ENCODE assay signal across 28 mouse cellular contexts in the genomic region with DNA sequence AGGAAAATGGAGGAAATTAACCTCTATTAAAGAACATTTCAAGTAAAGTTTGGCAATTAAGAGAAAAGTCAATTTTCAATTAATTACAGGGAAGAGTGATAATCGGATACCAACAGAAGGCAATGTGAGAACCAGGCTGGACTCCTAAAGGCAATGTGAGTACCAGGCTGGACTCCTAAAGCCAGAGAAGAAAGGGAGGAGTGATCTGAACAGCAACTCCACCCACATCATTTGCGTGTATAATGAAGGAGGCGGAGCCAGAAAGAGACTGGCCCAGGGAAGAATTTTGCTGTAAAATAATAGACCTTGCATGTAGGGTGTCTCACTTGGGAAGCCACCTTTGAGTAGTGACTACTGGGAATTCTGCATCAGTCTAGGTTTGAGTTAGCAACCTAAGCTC.
DNase-seq lines count a peak whose midpoint lies in the region; ATAC-seq and TF ChIP-seq lines count a peak whose summit lies in the region.
"Had no signal": no experiment of that assay in that cellular context is flagged by ENCODE, and none has a peak within 500 bp of the region (broad histone marks: within the 10 kb centered on the region; RNA-seq: fewer than 3 reads in every experiment).

No protein-coding gene starts in this region.

- no peaks in the 10 kb centered on the region for H3K4me1 ChIP-seq in heart, embryonic 11.5 days (ENCODE audit: control insufficient read depth, insufficient read depth, low read length)
- H3K4me1 ChIP-seq: embryonic facial prominence, embryonic 13.5 days; forebrain, embryonic 13.5 days; hindbrain, embryonic 12.5 days; kidney, embryonic 15.5 days; midbrain, embryonic 13.5 days had no signal

- no peak for TF ChIP-seq CTCF in gastrocnemius, adult 2 months (IDR thresholded peaks at IDR 0.05)

- 68% methylated on average over 3 of the region's 3 CpGs for WGBS in heart, embryonic 11.5 days (ENCODE audit: insufficient replicate concordance)

- peaks cover 4% of the 10 kb centered on the region; the same call in 1 of the 2 replicates for H3K36me3 ChIP-seq in heart, embryonic 11.5 days (ENCODE audit: control insufficient read depth, insufficient read depth, low read length)
- H3K36me3 ChIP-seq: hindbrain, embryonic 12.5 days; midbrain, embryonic 13.5 days had no signal

- H3K4me2 ChIP-seq in heart, embryonic 11.5 days = no peak overlapping the region
- H3K4me2 ChIP-seq: embryonic facial prominence, embryonic 13.5 days; forebrain, embryonic 13.5 days; heart, embryonic 13.5 days; hindbrain, embryonic 12.5 days; kidney, embryonic 15.5 days; lung, embryonic 14.5 days; midbrain, embryonic 13.5 days had no signal

- no peak for ATAC-seq in heart, embryonic 11.5 days (replicated peaks; ENCODE audit: insufficient number of reproducible peaks, low FRiP score, low TSS enrichment)
- peak; percentile 18 to 22; a peak in 1 of 4 replicates for ATAC-seq in hematopoietic stem cell, adult 5-6 weeks (replicated peaks in 1 of 2; ENCODE audit: insufficient read depth in 1 of 2, low FRiP score in 2 of 2, low TSS enrichment in 1 of 2, low read depth in 1 of 2, poor library complexity in 2 of 2, severe bottlenecking in 2 of 2)
- peak; percentile 68 for ATAC-seq in megakaryocyte progenitor cell, adult 5-6 weeks (replicated peaks; ENCODE audit: poor library complexity)
- ATAC-seq: forebrain, embryonic 13.5 days; intestine, postnatal 0 days; midbrain, embryonic 13.5 days; Patski had no signal

- no peak overlapping the region for H3K9ac ChIP-seq in heart, embryonic 11.5 days (ENCODE audit: low read depth, low read length)
- H3K9ac ChIP-seq: embryonic facial prominence, embryonic 13.5 days; forebrain, embryonic 13.5 days; heart, embryonic 13.5 days; hindbrain, embryonic 12.5 days; kidney, embryonic 15.5 days; lung, embryonic 14.5 days; midbrain, embryonic 13.5 days had no signal

- peak; percentile 1 for DNase-seq in heart, adult 11 months
- peak; percentile 46 for DNase-seq in R1 (ENCODE audit: low read depth, low spot score)
- no peak for DNase-seq in adrenal gland, postnatal 10 days
- DNase-seq in cerebellum, adult 11-12 months = no peak
- no peak for DNase-seq in gastrocnemius, adult 2 months
- DNase-seq: adrenal gland, postnatal 14 days; cerebellum, adult 2 months; cerebellum, postnatal 25 days; embryo, embryonic 11 days; gastrocnemius, postnatal 10 days; heart, adult 18-20 months; heart, postnatal 14 days; kidney, postnatal 36 days; lung, embryonic 14.5 days; lung, postnatal 36 days had no signal

- H3K9me3 ChIP-seq in heart, embryonic 11.5 days (replicated peaks; ENCODE audit: control insufficient read depth, low read length) = no peaks in the 10 kb centered on the region
- H3K9me3 ChIP-seq: embryonic facial prominence, embryonic 13.5 days; forebrain, embryonic 13.5 days; heart, embryonic 13.5 days; hindbrain, embryonic 12.5 days; kidney, embryonic 15.5 days; midbrain, embryonic 13.5 days had no signal

- no peak overlapping the region for H3K27ac ChIP-seq in heart, embryonic 11.5 days (ENCODE audit: low read depth, low read length)
- H3K27ac ChIP-seq in gastrocnemius, adult 2 months = no peak overlapping the region
- H3K27ac ChIP-seq: embryonic facial prominence, embryonic 13.5 days; forebrain, embryonic 13.5 days; heart, embryonic 13.5 days; hindbrain, embryonic 12.5 days; kidney, embryonic 15.5 days; left cerebral cortex, adult 2 months; midbrain, embryonic 13.5 days had no signal

- H3K27me3 ChIP-seq in heart, embryonic 11.5 days (ENCODE audit: control insufficient read depth, insufficient read depth, low read length) = no peaks in the 10 kb centered on the region
- H3K27me3 ChIP-seq: embryonic facial prominence, embryonic 13.5 days; forebrain, embryonic 13.5 days; heart, embryonic 13.5 days; hindbrain, embryonic 12.5 days; kidney, embryonic 15.5 days; midbrain, embryonic 13.5 days; Patski had no signal

- H3K4me3 ChIP-seq in heart, embryonic 11.5 days (ENCODE audit: low read depth, low read length) = no peak overlapping the region
- H3K4me3 ChIP-seq in gastrocnemius, adult 2 months = no peak overlapping the region
- H3K4me3 ChIP-seq: embryonic facial prominence, embryonic 13.5 days; erythroblast, embryonic 14.5 days; forebrain, embryonic 13.5 days; heart, embryonic 13.5 days; hindbrain, embryonic 12.5 days; kidney, embryonic 15.5 days; left cerebral cortex, adult 2 months; midbrain, embryonic 13.5 days had no signal

- intact Hi-C loops in gastrocnemius, adult 2 months (cut with DNase I) = no loop called here

Comparison
In these comparisons a context has a peak if more than half of its experiments do, and no peak if none do; other contexts are left out.
1. DNase-seq: peak in heart, adult 11 months (single experiment) and R1 (single experiment); none in adrenal gland, postnatal 10 days (single experiment), cerebellum, adult 11-12 months (single experiment) and gastrocnemius, adult 2 months (single experiment).